Mouse (Mus musculus) embryonic stem cell, embryonic (primary cell): ENCODE data around the gene Wnt3a.

Source experiments
- CTCF ChIA-PET, 4 experiments: fragments of 300-600 bp in 2 of 4; fragments of 350-600 bp in 2 of 4; sonication (Branson Sonifier 250); formaldehyde crosslinking; loops; one replicate each; lab custom pipeline; 2022; ENCODE audit warnings: inconsistent platforms in 2 of 4; lab: Charles Lee
- POLR2A ChIA-PET, 4 experiments: fragments of 300-600 bp in 2 of 4; fragments of 350-600 bp in 2 of 4; sonication (Branson Sonifier 250); formaldehyde crosslinking; loops; one replicate each; lab custom pipeline; 2022; ENCODE audit warnings: antibody characterized with exemption in 4 of 4, inconsistent platforms in 1 of 4; lab: Charles Lee

Gene Wnt3a

GRCm38 (mm10) chr11:59290702-59291303 lies at the start of gene Wnt3a:
Gene Wnt3a, minus strand, starts transcription at chr11:59290752.
- CTCF ChIA-PET = interaction anchor here (0.6 to 5.0 kb wide), 16 partner anchors 9 to 555 kb away, joined by 3 to 34 read pairs (median 4); no protein-coding TSS in a partner anchor

GRCm38 (mm10) chr11:59338736-59339120 lies 48.2 kb upstream of the Wnt3a start:
- POLR2A ChIA-PET = interaction anchor here in 1 of 4 experiments (0.9 to 1.3 kb wide), 2 partner anchors 11 to 28 kb away, joined by 3 read pairs; no protein-coding TSS in a partner anchor
- CTCF ChIA-PET = interaction anchor here (0.6 to 1.2 kb wide), 5 partner anchors 11 to 108 kb away, joined by 3 to 4 read pairs (median 3); no protein-coding TSS in a partner anchor

More at GRCm38 (mm10) chr11:59290702-59291303, at the start of gene Wnt3a:
- POLR2A ChIA-PET = interaction anchor here in 3 of 4 experiments (0.8 to 1.6 kb wide), 11 partner anchors 12 to 337 kb away, joined by 3 to 6 read pairs (median 3); partner anchors contain the start of genes Hist3h2a (in 1 of the 3), Trim17 (in 1 of the 3) and Wnt9a (in 1 of the 3)

DNA sequence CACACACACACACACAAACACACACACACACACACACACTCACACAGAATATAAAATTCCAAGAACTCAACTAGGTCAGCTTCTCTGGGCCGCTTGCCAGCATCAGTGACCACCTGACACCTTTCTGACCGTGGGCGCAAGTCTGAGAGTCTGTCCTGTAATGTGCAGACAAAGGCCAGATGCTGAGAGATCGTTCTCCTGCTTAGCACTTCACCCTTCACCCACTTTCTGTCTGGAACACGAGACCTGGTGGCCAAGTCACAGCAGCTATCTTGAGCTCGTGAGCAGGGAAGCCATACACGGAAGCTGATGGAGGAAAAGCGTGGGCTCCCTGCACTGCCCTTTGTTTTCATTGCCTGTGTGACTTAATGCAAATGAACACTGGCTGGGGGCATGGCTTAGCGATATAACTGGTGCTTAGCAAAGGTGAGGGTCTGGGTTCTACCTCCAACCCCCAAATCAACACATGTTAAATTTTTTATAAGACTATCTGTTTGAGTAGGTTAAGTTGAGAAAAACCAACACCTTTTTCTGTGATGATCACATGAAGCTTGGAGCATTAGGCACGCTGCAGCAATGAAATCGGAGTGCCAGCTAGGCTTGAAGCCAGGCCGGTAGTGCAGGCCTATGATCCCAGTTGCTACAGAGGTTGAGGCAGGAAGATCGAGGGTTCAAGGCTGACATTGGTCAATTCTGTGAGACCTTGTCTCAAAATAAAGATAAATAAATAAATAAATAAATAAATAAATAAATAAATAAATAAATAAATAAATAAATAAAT lies 47.6 kb upstream of the Wnt3a start:
- POLR2A ChIA-PET = interaction anchor here in 3 of 4 experiments (0.6 to 1.3 kb wide), 4 partner anchors 11 to 725 kb away, joined by 3 read pairs; no protein-coding TSS in a partner anchor

DNA sequence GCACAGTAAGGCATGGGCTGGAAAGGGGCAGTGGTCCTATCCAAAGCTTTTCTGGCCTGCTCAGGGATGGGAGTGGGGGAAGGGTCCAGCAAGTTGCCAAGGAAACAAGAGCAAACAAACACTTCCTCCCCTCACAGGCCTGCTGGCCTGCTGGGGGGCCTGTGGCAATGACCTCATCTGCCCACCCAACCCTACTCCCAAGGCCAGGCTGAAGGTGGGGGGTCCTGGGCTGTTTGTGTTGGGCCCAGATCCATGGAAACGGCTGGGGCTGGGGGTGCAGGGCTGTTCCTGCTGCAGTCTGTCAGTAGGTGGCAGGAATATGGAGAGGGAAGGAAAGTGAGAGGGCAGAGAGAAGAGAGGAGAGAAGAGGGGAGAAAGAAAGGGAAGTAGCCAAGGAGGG lies 45.8 kb upstream of the Wnt3a start:
- ChIA-PET POLR2A (no interaction called here), CTCF (interaction anchor here in 3 of 4 experiments (0.6 to 0.7 kb wide), 3 partner anchors 33 to 147 kb away, joined by 3 to 5 read pairs (median 3); no protein-coding TSS in a partner anchor)

More for the DNA sequence above, 47.6 kb upstream of the Wnt3a start:
- CTCF ChIA-PET = interaction anchor here (0.6 to 1.2 kb wide), 5 partner anchors 17 to 145 kb away, joined by 3 to 4 read pairs (median 3); partner anchors contain the start of gene Wnt9a (in 1 of the 4)

GRCm38 (mm10) chr11:59335942-59336341 lies 45.4 kb upstream of the Wnt3a start:
- ChIA-PET POLR2A (no interaction called here), CTCF (interaction anchor here in 3 of 4 experiments (0.6 to 0.7 kb wide), 3 partner anchors 33 to 147 kb away, joined by 3 to 5 read pairs (median 3); no protein-coding TSS in a partner anchor)

GRCm38 (mm10) chr11:59335150-59335549 lies 44.6 kb upstream of the Wnt3a start:
- CTCF ChIA-PET = no interaction called here
- POLR2A ChIA-PET = no interaction called here

DNA sequence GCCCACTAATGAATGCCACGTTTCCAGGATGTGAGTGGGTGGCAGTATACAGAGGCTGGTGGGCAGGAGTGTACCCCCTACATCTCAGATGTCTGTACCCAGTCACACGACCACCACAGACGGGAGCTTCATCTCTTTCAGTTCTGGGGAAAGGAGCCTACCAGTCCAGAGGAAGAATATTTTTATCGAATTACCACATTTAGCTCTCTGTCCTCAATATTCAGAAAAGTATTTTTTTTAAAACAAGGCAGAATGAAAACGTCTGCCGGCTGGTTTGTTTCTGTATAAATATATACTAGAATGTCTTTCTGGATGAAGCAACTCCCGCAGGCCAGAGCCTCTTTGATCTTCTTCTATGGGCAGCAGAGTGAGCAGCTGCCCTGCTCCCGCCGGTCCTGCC lies 42.4 kb upstream of the Wnt3a start:
- CTCF ChIA-PET = interaction anchor here in 1 of 4 experiments (0.7 kb wide), 1 partner anchor 16 kb away, joined by 4 read pairs; no protein-coding TSS in a partner anchor
- POLR2A ChIA-PET = interaction anchor here in 1 of 4 experiments (0.6 kb wide), 1 partner anchor 25 kb away, joined by 3 read pairs; no protein-coding TSS in a partner anchor

DNA sequence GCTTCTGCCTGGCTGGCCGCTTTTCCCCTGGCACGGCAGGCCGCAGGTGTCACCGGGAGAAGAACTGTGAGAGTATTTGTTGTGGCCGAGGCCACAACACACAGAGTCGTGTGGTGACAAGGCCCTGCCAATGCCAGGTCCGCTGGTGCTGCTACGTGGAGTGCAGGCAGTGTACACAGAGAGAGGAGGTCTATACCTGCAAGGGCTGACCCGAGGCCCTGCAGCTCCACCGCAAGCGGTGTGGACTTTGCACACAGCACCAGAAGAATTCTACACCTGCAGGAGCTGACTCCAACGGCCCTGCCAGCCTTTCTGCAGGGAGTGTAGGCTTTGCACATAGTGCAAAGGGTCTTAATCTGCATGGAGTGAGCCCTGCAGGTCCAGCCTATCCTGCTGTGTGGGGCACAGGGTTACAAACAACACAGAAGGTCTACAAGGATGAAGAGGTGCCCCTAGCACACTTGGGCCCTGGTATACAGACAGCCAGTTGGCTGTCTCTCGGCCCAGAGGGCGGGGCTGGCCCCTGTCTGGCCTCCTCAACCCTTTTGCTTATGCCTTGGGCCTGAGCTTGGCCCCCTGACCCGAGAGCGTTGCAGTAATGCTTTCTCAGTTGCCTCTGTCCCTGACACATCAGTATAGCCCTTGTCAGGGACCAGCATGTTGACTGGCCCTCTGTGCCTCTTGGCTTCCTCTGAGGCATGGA lies 40.8 kb upstream of the Wnt3a start:
- POLR2A ChIA-PET = interaction anchor here in 1 of 4 experiments (0.7 kb wide), 1 partner anchor 44 kb away, joined by 3 read pairs; the partner anchor contains the start of gene Prss38
- CTCF ChIA-PET = interaction anchor here (0.6 to 1.6 kb wide), 14 partner anchors 11 to 253 kb away, joined by 3 to 13 read pairs (median 4); partner anchors contain the start of genes Wnt9a (in 1 of the 4) and Zfp867 (in 1 of the 4)

DNA sequence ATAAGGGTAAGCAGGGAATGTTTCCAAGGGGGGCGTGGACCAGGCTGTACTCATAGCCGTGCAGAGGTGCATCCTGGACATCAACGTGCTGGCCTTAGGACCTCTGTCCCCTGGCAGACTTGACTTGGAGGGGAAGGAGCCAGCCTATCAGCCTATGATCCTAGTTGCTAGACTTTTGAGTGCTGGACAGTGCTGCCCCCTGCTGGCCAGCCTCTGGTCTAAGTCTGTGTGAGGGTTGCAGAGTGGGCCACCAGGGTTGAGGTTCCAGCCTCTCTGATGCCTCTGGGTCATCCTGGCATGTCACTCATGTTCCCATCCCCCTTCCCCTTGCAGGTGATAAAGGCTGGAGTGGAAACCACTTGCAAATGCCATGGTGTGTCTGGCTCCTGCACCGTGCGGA lies 40.0 kb upstream of the Wnt3a start:
- ChIA-PET CTCF (interaction anchor here (0.6 to 1.6 kb wide), 14 partner anchors 10 to 252 kb away, joined by 3 to 13 read pairs (median 4); partner anchors contain the start of genes Wnt9a (in 1 of the 4) and Zfp867 (in 1 of the 4)), POLR2A (interaction anchor here in 1 of 4 experiments (0.7 kb wide), 1 partner anchor 45 kb away, joined by 3 read pairs; the partner anchor contains the start of gene Prss38)

- CTCF ChIA-PET = interaction anchor here (0.7 to 1.3 kb wide), 8 partner anchors 13 to 196 kb away, joined by 3 to 6 read pairs (median 4); no protein-coding TSS in a partner anchor
- POLR2A ChIA-PET = interaction anchor here in 2 of 4 experiments (0.7 to 1.4 kb wide), 3 partner anchors 21 to 114 kb away, joined by 3 to 4 read pairs (median 3); no protein-coding TSS in a partner anchor
Measured at GRCm38 (mm10) chr11:59329616-59330015, 39.1 kb upstream of the Wnt3a start.

- ChIA-PET POLR2A (interaction anchor here in 2 of 4 experiments (0.5 to 1.3 kb wide), 3 partner anchors 15 to 41 kb away, joined by 3 to 4 read pairs (median 3); no protein-coding TSS in a partner anchor), CTCF (interaction anchor here in 3 of 4 experiments (0.5 to 0.7 kb wide), 3 partner anchors 27 to 156 kb away, joined by 3 read pairs; no protein-coding TSS in a partner anchor)
Measured at GRCm38 (mm10) chr11:59327625-59328024, 37.1 kb upstream of the Wnt3a start.

GRCm38 (mm10) chr11:59324777-59325176 lies 34.2 kb upstream of the Wnt3a start:
- ChIA-PET POLR2A (interaction anchor here in 1 of 4 experiments (1.0 to 1.3 kb wide), 2 partner anchors 16 to 134 kb away, joined by 3 read pairs; no protein-coding TSS in a partner anchor), CTCF (interaction anchor here in 2 of 4 experiments (0.8 to 1.0 kb wide), 2 partner anchors 22 to 200 kb away, joined by 3 read pairs; no protein-coding TSS in a partner anchor)

DNA sequence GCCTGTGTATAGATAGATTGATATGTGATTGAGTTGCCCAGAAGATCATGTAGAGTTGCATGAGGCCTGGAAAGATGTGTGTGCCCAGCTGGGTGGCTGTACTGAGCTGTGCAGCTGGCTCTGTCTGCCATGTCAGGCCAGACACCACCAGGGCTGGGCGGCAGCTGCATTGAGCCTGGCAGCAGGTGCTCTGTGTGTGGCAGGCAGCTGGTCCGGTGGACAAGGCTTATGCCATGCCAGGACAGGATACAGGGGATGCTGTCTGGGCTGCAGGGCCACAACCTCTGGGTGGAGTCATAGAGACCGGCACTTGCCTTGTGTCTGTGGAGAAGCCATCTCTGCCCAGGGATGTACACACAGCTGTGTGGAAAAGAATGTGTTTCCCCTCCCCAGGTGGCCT lies 32.4 kb upstream of the Wnt3a start:
- CTCF ChIA-PET = interaction anchor here in 1 of 4 experiments (0.5 kb wide), 1 partner anchor 195 kb away, joined by 7 read pairs; no protein-coding TSS in a partner anchor

GRCm38 (mm10) chr11:59316517-59316916 lies 26.0 kb upstream of the Wnt3a start:
- CTCF ChIA-PET = no interaction called here
- POLR2A ChIA-PET = no interaction called here

More for the DNA sequence above, 32.4 kb upstream of the Wnt3a start:
- POLR2A ChIA-PET = interaction anchor here in 1 of 4 experiments (0.5 kb wide), 1 partner anchor 123 kb away, joined by 7 read pairs; no protein-coding TSS in a partner anchor

DNA sequence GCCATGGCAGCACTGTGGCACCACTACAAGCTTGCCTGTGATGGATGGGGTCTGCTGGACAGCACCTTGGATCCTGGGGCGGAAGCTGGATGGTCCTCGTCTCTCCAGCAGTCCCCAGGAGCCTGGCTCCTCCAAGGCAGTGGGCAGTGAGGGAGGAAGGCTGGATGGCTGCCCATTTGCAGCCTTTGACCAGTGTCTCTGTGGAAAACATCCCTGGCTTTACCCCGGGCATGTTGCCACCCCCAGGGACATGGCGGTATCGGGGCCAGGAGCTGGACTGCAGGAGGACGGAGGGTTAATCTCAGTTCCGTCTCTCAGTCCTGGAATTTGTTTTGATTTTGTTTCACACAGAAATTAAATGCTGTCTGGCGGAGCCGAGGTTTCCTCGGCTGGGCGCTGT lies 23.4 kb upstream of the Wnt3a start:
- POLR2A ChIA-PET = interaction anchor here in 1 of 4 experiments (1.4 kb wide), 1 partner anchor 169 kb away, joined by 4 read pairs; no protein-coding TSS in a partner anchor
- CTCF ChIA-PET = interaction anchor here (0.8 to 1.5 kb wide), 11 partner anchors 17 to 169 kb away, joined by 3 to 4 read pairs (median 3); partner anchors contain the start of gene Prss38 (in 1 of the 4)

- POLR2A ChIA-PET = interaction anchor here in 3 of 4 experiments (0.5 to 1.4 kb wide), 6 partner anchors 11 to 377 kb away, joined by 3 to 4 read pairs (median 4); no protein-coding TSS in a partner anchor
- CTCF ChIA-PET = interaction anchor here (0.6 to 1.6 kb wide), 11 partner anchors 18 to 1699 kb away, joined by 3 to 11 read pairs (median 4); no protein-coding TSS in a partner anchor
Measured at GRCm38 (mm10) chr11:59313029-59313811, 22.7 kb upstream of the Wnt3a start.
